Mouse (Mus musculus) ES-E14 (cell line): ENCODE results near the gene Tead1. TPM values are rescaled to one million over a fixed set of nuclear protein-coding genes. Genes with fewer than 3 reads are reported as not detected.

Experiments used
- DNase-seq: peaks from one replicate; pipeline ENCODE4 v3.0.0-alpha.2; 2013; ENCODE audit warnings: low read depth, low spot score
- H3K27ac ChIP-seq: 2 replicates; pipeline ENCODE4 v1.5.1; 2012; ENCODE audit warnings: low read depth, mild to moderate bottlenecking, low read length, moderate library complexity, mixed read lengths; ENCODE audit not compliant: poor library complexity, insufficient read depth, severe bottlenecking
- H3K36me3 ChIP-seq: 2 replicates; pipeline ENCODE4 v1.6.1; 2012; ENCODE audit warnings: mild to moderate bottlenecking, low read length, moderate library complexity, mixed read lengths; ENCODE audit not compliant: control insufficient read depth, poor library complexity, insufficient read depth, severe bottlenecking
- H3K4me1 ChIP-seq, 2 experiments: fragments of 150-350 bp in 1 of 2; sonication (generic) in 1 of 2; 2 replicates each; pipeline ENCODE4 v1.6.1; 2012; ENCODE audit warnings: low read length in 2 of 2, mild to moderate bottlenecking in 1 of 2, mixed read lengths in 1 of 2; ENCODE audit not compliant: control insufficient read depth in 2 of 2, insufficient read depth in 2 of 2, poor library complexity in 1 of 2
- H3K4me3 ChIP-seq, 2 experiments: fragments of 150-350 bp in 1 of 2; sonication (generic) in 1 of 2; 2 replicates each; pipeline ENCODE4 v1.5.1; 2012; ENCODE audit warnings: low read length in 2 of 2, low read depth in 1 of 2, mild to moderate bottlenecking in 1 of 2, mixed read lengths in 1 of 2; ENCODE audit not compliant: insufficient read depth in 1 of 2, poor library complexity in 1 of 2, severe bottlenecking in 1 of 2
- H3K9ac ChIP-seq: 2 replicates; pipeline ENCODE4 v1.6.1; 2012; ENCODE audit warnings: low read depth, mild to moderate bottlenecking, low read length, mixed read lengths; ENCODE audit not compliant: poor library complexity, insufficient read depth, severe bottlenecking
- H3K9me3 ChIP-seq: fragments of 150-350 bp; sonication (generic); 2 replicates; pipeline ENCODE4 v1.6.1; 2012; ENCODE audit warnings: low read depth, mild to moderate bottlenecking, low read length; ENCODE audit not compliant: control insufficient read depth, insufficient read depth
- CHD2 ChIP-seq: IDR thresholded peaks from 2 replicates; pipeline ENCODE4 v1.6.1; 2014; ENCODE audit warnings: mild to moderate bottlenecking, low read depth, low read length, inconsistent platforms
- HCFC1 ChIP-seq: IDR thresholded peaks from 2 replicates; pipeline ENCODE4 v1.6.1; 2012; ENCODE audit warnings: low read length, inconsistent platforms, borderline replicate concordance; ENCODE audit not compliant: insufficient read depth
- MAFK ChIP-seq: IDR thresholded peaks from 2 replicates; pipeline ENCODE4 v1.6.1; 2014; ENCODE audit warnings: mild to moderate bottlenecking, low read depth, low read length, inconsistent platforms; ENCODE audit not compliant: insufficient read depth
- ZC3H11A ChIP-seq: IDR thresholded peaks from 2 replicates; pipeline ENCODE4 v1.6.1; 2012; ENCODE audit warnings: low read depth, mild to moderate bottlenecking, inconsistent platforms, low read length, borderline replicate concordance
- ZNF384 ChIP-seq: IDR thresholded peaks from 2 replicates; pipeline ENCODE4 v1.6.1; 2012; ENCODE audit warnings: low read depth, low read length, inconsistent platforms
- in situ Hi-C, 2 experiments: fragments of 600-800 bp; cut with MboI; formaldehyde crosslinking; loops; one replicate each; pipeline ENCODE4 v1.15.1; 2025; ENCODE audit warnings: low sequenced_read_pairs in 2 of 2, inconsistent platforms in 1 of 2; ENCODE audit not compliant: unreplicated experiment in 2 of 2
- total RNA-seq: library from RNA; depleted of rRNA; stranded (reverse); fragments of 300-350 nt; gene quantifications from 2 replicates; pipeline ENCODE4 v1.2.3, GENCODE M21; 2012

Gene Tead1
- total RNA-seq, 1 experiment = 90.5 TPM

- Histone ChIP-seq H3K36me3 (peaks cover 31% of the 10 kb centered on the region), H3K27ac (no peak overlapping the region), H3K4me3 (no peak overlapping the region), H3K4me1 (no peaks in the 10 kb centered on the region), H3K9me3 (no peaks in the 10 kb centered on the region), H3K9ac (no peak overlapping the region)
- in situ Hi-C loops = loop anchor here in 1 of 2 experiments (25.0 kb wide), 1 partner anchor 361 kb away; no protein-coding TSS in a partner anchor
- no peak for DNase-seq
- TF ChIP-seq ZNF384 (no peak), ZC3H11A (no peak), HCFC1 (no peak)
Measured at GRCm38 (mm10) chr7:112901710-112902109, 222.6 kb downstream of the Tead1 start.

- H3K4me1 ChIP-seq = no peaks in the 10 kb centered on the region
- H3K9ac ChIP-seq = no peak overlapping the region
- no peaks in the 10 kb centered on the region for H3K9me3 ChIP-seq
- H3K27ac ChIP-seq = no peak overlapping the region
- peaks cover 7% of the 10 kb centered on the region for H3K36me3 ChIP-seq
- H3K4me3 ChIP-seq = no peak overlapping the region
- no peak for TF ChIP-seq ZNF384
- no peak for TF ChIP-seq HCFC1
- TF ChIP-seq MAFK = no peak
- no peak for TF ChIP-seq ZC3H11A
- no peak for TF ChIP-seq CHD2
- no peak for DNase-seq
- in situ Hi-C loops = loop anchor here in 1 of 2 experiments (25.0 kb wide), 1 partner anchor 355 kb away; no protein-coding TSS in a partner anchor
Measured at GRCm38 (mm10) chr7:112906848-112907247, 227.7 kb downstream of the Tead1 start.

GRCm38 (mm10) chr7:112907468-112907867 is 228.3 kb downstream of the Tead1 start:
- in situ Hi-C loops = loop anchor here in 1 of 2 experiments (25.0 kb wide), 1 partner anchor 355 kb away; no protein-coding TSS in a partner anchor

GRCm38 (mm10) chr7:112909164-112909563 is 230.0 kb downstream of the Tead1 start:
- no peaks in the 10 kb centered on the region for H3K4me1 ChIP-seq
- no peak overlapping the region for H3K4me3 ChIP-seq
- peaks cover 3% of the 10 kb centered on the region; the same call in 1 of the 2 replicates for H3K36me3 ChIP-seq
- no peak for DNase-seq
- in situ Hi-C loops = loop anchor here in 1 of 2 experiments (25.0 kb wide), 1 partner anchor 353 kb away; no protein-coding TSS in a partner anchor
- TF ChIP-seq ZNF384 (no peak), ZC3H11A (no peak), HCFC1 (no peak), CHD2 (no peak), MAFK (no peak)
- no peaks in the 10 kb centered on the region for H3K9me3 ChIP-seq
- H3K9ac ChIP-seq = no peak overlapping the region
- no peak overlapping the region for H3K27ac ChIP-seq

More at GRCm38 (mm10) chr7:112907468-112907867, 228.3 kb downstream of the Tead1 start:
- TF ChIP-seq MAFK (no peak), ZNF384 (no peak), ZC3H11A (no peak), CHD2 (no peak), HCFC1 (no peak)
- no peaks in the 10 kb centered on the region for H3K4me1 ChIP-seq
- no peak for DNase-seq
- peaks cover 4% of the 10 kb centered on the region for H3K36me3 ChIP-seq
- H3K9me3 ChIP-seq = no peaks in the 10 kb centered on the region
- no peak overlapping the region for H3K4me3 ChIP-seq
- H3K9ac ChIP-seq = no peak overlapping the region
- no peak overlapping the region for H3K27ac ChIP-seq
